Mouse (Mus musculus): Measurements from ENCODE around the gene Stx8. TPM values are rescaled to one million over a fixed set of nuclear protein-coding genes. Genes with fewer than 3 reads are reported as not detected.
A peak's percentile ranks its signal among the peaks of the same experiment; 100 is the strongest.

Gene Stx8
- polyA plus RNA-seq, 1 experiment from 2014 or later = 59.2 TPM

DNA sequence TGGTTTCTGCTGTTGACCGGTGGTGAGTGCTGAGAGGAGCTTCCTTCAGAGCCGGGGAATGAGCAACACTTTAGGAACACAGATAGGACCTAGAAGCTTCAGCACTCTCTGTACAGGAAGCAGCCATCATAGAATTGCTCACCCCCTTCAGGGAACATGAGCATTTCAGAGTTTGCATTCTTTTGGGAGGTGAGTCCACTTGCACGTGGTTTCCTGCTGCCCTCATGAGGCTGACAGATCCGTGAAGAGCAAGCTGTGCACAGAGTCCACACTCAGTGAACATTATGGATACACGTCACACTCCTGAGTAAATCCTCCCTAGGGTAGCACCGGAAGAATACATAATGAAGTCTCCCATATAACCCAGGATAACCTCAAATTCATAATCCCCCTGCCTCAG lies 229.2 kb downstream of the Stx8 start:
- no peaks in the 10 kb centered on the region for H3K27me3 ChIP-seq
- no peak overlapping the region for H3K4me3 ChIP-seq
- H3K9me3 ChIP-seq = no peaks in the 10 kb centered on the region
- H3K36me3 ChIP-seq = no peaks in the 10 kb centered on the region
- no peak overlapping the region for H3K4me2 ChIP-seq (replicated peaks)
- no peak overlapping the region for H3K9ac ChIP-seq
- H3K4me1 ChIP-seq = peaks cover 28% of the 10 kb centered on the region
- no peak for ATAC-seq (ENCODE audit: insufficient number of reproducible peaks, insufficient read depth, low FRiP score, low TSS enrichment)
- H3K27ac ChIP-seq = peak overlapping the region; percentile 57; the same call in 1 of the 2 replicates
- 60% methylated on average over 6 of the region's 6 CpGs for WGBS

DNA sequence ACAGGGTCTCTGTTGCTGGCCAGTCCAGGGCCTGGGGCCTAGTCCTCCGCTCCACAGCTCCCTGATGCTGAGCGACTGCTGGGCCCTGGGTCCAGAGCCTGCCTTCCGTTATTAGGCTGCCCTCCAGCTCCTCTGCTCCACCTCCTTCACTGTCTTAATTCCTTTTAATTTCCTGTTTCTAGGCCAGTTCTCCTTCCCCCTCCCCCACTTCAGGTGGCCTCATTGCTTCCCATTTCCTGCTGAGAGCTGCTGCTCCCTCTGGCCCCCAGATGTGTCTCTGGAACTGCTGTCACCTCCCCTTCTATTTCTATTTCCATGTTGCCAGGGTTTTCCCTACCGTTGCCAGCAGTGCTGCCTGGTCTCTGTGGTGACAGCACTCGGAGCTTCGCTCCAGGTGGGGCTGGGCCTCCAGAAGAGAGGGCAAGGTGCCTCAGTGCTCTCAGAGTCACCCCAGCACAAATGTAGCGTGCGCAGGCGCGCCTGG lies 229.7 kb downstream of the Stx8 start:
- no peaks in the 10 kb centered on the region for H3K9me3 ChIP-seq
- H3K36me3 ChIP-seq = no peaks in the 10 kb centered on the region
- H3K9ac ChIP-seq = no peak overlapping the region
- ATAC-seq (ENCODE audit: insufficient number of reproducible peaks, insufficient read depth, low FRiP score, low TSS enrichment) = no peak
- no peak overlapping the region for H3K4me2 ChIP-seq (replicated peaks)
- WGBS = 40% methylated on average over 10 of the region's 10 CpGs
- no peaks in the 10 kb centered on the region for H3K27me3 ChIP-seq
- H3K27ac ChIP-seq = peak overlapping the region; percentile 57; the same call in 1 of the 2 replicates
- peaks cover 34% of the 10 kb centered on the region for H3K4me1 ChIP-seq
- H3K4me3 ChIP-seq = no peak overlapping the region

DNA sequence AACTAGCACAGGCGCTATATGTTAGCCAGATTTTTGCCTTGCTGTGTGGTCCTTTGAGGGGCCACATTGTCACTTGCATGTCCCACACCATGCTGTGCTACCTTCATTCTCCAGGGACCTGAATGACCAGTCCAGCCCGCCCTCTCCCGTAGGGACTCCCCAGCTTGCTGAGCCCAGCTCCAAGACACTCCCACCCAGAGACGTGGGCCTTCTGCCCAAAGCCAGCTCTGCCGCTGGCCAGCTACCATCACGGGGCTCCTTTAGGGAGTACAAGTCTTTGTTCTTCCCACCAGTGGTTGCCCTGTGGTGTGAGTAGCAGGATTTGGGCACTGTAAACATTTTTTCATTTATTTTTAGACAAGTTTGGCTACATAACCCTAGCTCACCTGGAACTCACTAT lies 230.6 kb downstream of the Stx8 start:
- Histone ChIP-seq H3K4me1 (peaks cover 35% of the 10 kb centered on the region), H3K4me3 (no peak overlapping the region), H3K9ac (no peak overlapping the region), H3K36me3 (no peaks in the 10 kb centered on the region), H3K27ac (no peak overlapping the region), H3K27me3 (no peaks in the 10 kb centered on the region), H3K9me3 (no peaks in the 10 kb centered on the region), H3K4me2 (replicated peaks) (no peak overlapping the region)
- WGBS = 65% methylated on average over 6 of the region's 6 CpGs
- ATAC-seq (ENCODE audit: insufficient number of reproducible peaks, insufficient read depth, low FRiP score, low TSS enrichment) = no peak

DNA sequence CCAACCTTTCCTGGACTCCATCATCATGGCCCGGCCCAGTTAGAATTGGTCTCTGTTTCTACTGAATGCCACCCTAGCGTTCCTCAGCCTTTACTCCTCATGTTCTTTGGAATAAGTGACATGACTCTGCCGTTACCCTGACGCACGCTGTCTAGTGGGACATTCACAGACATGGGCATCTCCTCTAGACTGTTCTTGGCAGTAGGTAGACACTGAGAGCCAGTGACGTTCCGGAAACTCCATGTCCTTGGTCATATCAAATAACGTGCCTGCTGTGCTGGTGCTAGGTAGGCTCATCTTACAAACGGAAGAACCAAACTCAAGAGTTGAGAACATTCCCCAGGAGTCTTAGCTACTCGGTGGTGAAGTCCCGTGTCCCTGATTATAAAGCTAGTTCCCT lies 231.5 kb downstream of the Stx8 start:
- no peak overlapping the region for H3K27ac ChIP-seq
- no peak overlapping the region for H3K4me2 ChIP-seq (replicated peaks)
- no peak for ATAC-seq (ENCODE audit: insufficient number of reproducible peaks, insufficient read depth, low FRiP score, low TSS enrichment)
- H3K4me3 ChIP-seq = no peak overlapping the region
- no peaks in the 10 kb centered on the region for H3K9me3 ChIP-seq
- no peak overlapping the region; the same call in 1 of the 2 replicates for H3K9ac ChIP-seq
- H3K27me3 ChIP-seq = no peaks in the 10 kb centered on the region
- H3K36me3 ChIP-seq = no peaks in the 10 kb centered on the region
- peaks cover 35% of the 10 kb centered on the region for H3K4me1 ChIP-seq
- 68% methylated on average over 11 of the region's 11 CpGs for WGBS

DNA sequence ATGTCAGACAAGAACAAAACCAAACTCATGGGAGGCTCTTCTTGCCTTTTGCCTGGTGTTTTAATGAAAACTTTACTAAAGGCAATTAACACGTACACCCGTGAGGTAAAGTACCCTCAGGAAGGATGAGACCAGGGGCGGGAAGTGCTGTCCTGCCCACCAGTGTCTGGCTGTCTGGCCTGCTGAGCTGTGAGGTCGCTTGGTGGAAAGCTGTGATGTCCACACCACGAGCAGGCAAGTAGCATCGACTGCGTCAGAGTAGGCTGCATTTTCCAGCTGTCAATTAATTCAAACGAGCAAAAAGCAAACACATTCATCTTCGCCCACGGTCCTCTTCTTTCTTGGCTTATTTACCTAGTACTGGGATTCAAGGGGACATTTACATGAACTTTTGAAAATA lies 232.7 kb downstream of the Stx8 start:
- 64% methylated on average over 10 of the region's 10 CpGs for WGBS

DNA sequence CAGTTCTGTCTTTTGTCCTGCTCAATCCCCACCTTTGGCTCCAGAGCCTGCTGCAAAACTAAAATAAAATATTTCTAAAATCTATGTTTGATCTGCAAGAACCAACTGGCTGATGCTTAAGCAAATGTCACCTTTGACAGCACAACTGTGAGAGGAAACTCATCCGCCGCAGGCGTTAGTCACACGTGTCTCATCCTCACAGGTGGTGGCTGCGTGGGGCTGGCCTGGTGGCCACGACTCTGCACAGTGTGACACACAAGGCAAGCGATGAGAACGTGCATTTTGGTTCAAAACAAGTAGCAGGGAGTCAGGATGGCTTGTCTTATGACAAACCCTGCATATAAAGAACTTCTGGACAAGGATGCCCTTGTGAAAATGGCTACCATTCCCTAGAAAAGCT lies 233.1 kb downstream of the Stx8 start:
- Histone ChIP-seq H3K4me3 (no peak overlapping the region), H3K27ac (no peak overlapping the region), H3K36me3 (no peaks in the 10 kb centered on the region), H3K4me1 (peaks cover 35% of the 10 kb centered on the region), H3K9ac (no peak overlapping the region), H3K27me3 (no peaks in the 10 kb centered on the region), H3K4me2 (replicated peaks) (no peak overlapping the region), H3K9me3 (no peaks in the 10 kb centered on the region)
- WGBS = 75% methylated on average over 8 of the region's 8 CpGs
- ATAC-seq (ENCODE audit: insufficient number of reproducible peaks, insufficient read depth, low FRiP score, low TSS enrichment) = no peak

More for the DNA sequence above, 232.7 kb downstream of the Stx8 start:
- Histone ChIP-seq H3K9me3 (no peaks in the 10 kb centered on the region), H3K4me2 (replicated peaks) (no peak overlapping the region), H3K9ac (no peak overlapping the region), H3K27me3 (no peaks in the 10 kb centered on the region), H3K4me1 (peaks cover 35% of the 10 kb centered on the region), H3K36me3 (no peaks in the 10 kb centered on the region), H3K4me3 (no peak overlapping the region), H3K27ac (no peak overlapping the region)
- ATAC-seq (ENCODE audit: insufficient number of reproducible peaks, insufficient read depth, low FRiP score, low TSS enrichment) = no peak

DNA sequence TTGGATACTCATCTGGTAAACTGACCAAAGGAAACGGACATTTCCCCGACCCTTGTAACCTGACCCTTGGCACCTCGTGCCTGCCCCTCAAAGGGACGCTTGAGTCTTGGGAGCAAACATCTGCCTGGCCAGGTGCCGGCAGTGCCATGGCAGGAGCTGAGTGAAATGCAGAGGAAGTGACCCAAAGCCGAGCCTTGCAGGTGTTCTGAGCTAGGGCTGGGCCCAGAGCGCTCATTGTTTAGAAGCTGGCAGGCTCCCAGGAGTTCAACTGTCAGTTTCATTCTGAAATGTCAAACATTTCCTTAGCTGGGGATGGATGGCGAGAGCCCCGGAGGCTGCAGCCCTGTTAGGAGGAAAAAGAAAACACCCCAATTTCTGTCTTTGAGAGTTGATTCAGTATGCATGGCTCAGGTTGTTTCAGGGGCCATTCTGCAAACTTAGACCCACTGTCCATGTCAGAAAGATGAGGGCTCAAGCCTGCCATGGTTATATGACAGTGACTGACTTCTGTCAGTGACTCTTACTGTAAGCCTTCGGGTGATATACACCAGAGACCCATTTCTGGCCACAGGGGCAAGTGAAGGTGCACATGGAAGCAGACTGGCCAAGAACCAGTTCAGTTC lies 233.9 kb downstream of the Stx8 start:
- ATAC-seq (ENCODE audit: insufficient number of reproducible peaks, insufficient read depth, low FRiP score, low TSS enrichment) = no peak
- H3K4me2 ChIP-seq (replicated peaks) = no peak overlapping the region
- H3K36me3 ChIP-seq = no peaks in the 10 kb centered on the region
- 23% methylated on average over 10 of the region's 10 CpGs for WGBS
- H3K4me1 ChIP-seq = peaks cover 30% of the 10 kb centered on the region
- no peak overlapping the region for H3K27ac ChIP-seq
- no peaks in the 10 kb centered on the region for H3K9me3 ChIP-seq
- H3K4me3 ChIP-seq = no peak overlapping the region
- H3K9ac ChIP-seq = no peak overlapping the region; the same call in 1 of the 2 replicates
- H3K27me3 ChIP-seq = no peaks in the 10 kb centered on the region

DNA sequence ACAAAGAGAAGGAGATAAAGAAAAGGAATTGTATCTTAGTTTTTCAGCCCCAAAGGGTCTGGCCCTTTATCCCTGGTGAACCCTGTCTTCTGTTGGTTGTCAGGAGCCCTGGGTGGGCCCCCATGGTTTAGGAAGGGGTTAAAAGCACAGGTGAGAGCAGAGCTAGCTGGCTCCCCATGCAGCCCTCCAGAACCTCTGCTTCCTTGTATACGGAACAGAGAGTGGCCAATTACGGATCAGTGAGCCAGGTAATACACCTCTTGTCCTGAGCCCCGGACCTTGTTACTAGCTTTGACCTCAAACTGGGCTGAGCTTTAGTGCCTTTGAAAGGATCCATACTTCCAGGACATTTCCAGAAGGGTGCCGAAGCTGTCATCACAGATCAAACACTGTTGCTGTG lies 234.5 kb downstream of the Stx8 start:
- Histone ChIP-seq H3K4me3 (no peak overlapping the region), H3K9ac (no peak overlapping the region), H3K4me1 (peaks cover 24% of the 10 kb centered on the region), H3K27me3 (no peaks in the 10 kb centered on the region), H3K27ac (no peak overlapping the region), H3K36me3 (no peaks in the 10 kb centered on the region), H3K4me2 (replicated peaks) (no peak overlapping the region), H3K9me3 (no peaks in the 10 kb centered on the region)
- no peak for ATAC-seq (ENCODE audit: insufficient number of reproducible peaks, insufficient read depth, low FRiP score, low TSS enrichment)
- WGBS = 86% methylated on average over 4 of the region's 4 CpGs

DNA sequence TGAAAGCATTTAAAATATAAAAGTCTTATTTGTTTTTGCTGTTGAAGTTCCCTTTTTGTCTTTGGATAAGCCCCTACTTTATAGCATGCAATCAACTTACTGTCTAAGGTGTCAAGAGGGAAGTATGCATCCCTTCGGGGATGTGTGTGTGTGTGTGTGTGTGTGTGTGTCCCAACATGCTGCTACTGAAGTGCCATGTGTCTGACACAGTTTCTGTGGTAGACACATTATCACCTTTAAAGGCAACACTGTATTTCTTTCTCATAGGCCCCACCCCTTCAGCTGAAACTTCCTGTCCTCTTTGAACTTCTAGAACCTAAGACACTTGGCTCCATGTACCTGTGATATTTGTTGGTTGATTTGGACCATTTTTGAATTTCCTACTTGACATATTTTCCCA lies 235.1 kb downstream of the Stx8 start:
- no peak overlapping the region for H3K4me3 ChIP-seq
- 84% methylated on average over 1 of the region's 1 CpGs for WGBS
- no peaks in the 10 kb centered on the region for H3K27me3 ChIP-seq
- H3K9ac ChIP-seq = no peak overlapping the region
- H3K9me3 ChIP-seq = no peaks in the 10 kb centered on the region
- no peaks in the 10 kb centered on the region for H3K36me3 ChIP-seq
- peaks cover 19% of the 10 kb centered on the region for H3K4me1 ChIP-seq
- ATAC-seq (ENCODE audit: insufficient number of reproducible peaks, insufficient read depth, low FRiP score, low TSS enrichment) = no peak
- H3K4me2 ChIP-seq (replicated peaks) = no peak overlapping the region
- no peak overlapping the region for H3K27ac ChIP-seq

DNA sequence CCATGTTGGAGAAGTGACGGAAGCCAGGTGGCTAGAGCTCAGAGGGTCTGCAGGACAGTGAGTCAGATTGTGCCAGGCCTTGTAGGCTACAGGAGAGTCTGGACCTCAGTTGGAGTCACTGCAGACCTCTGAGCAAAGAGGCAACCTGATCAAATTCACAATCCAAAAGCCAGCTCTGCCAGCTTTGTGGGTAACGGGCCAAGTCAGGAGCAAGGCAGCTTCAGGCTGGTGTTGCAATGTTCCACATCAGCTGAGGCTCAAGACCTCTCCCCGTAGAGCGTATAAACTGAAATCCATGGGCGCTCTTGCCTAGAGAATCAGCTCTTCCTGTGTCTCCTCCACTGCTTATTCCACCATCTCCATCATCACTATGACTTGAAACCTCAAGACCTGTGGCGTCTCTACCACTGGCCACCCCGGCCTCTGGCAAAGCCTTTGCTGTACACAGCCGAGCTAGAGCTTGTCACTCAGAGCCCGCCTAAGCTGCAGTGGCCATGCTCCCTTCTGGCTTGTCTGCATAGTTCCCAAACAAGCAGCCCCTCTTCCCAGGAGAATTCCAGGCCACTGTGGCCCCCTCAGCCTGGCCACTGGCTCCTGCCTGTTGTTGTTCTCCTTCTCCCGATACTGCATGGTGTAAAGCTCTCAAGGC lies 235.9 kb downstream of the Stx8 start:
- 84% methylated on average over 10 of the region's 10 CpGs for WGBS
- H3K4me1 ChIP-seq = peaks cover 17% of the 10 kb centered on the region
- no peak for ATAC-seq (ENCODE audit: insufficient number of reproducible peaks, insufficient read depth, low FRiP score, low TSS enrichment)
- no peak overlapping the region for H3K9ac ChIP-seq
- H3K9me3 ChIP-seq = no peaks in the 10 kb centered on the region
- no peaks in the 10 kb centered on the region for H3K27me3 ChIP-seq
- H3K4me2 ChIP-seq (replicated peaks) = no peak overlapping the region
- H3K36me3 ChIP-seq = no peaks in the 10 kb centered on the region
- no peak overlapping the region for H3K4me3 ChIP-seq
- H3K27ac ChIP-seq = no peak overlapping the region

DNA sequence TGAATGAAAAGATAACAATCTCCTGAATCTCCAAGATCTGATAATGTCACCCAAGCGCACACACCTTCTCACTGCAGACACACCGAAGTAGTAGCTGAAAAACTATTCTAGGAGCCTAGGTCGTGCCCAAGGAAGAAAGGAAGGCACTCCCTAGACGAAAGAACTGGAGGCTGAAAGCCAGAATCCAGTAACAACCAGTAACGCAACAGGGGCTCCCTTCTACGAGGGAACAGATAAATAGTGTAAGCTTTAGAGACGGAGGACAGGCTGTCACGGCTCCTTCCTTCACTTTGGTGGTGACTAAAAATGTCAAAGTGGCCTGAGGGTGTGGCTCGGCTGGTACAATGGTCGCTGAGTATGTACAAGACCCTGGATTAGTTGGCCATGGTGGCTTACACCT lies 236.6 kb downstream of the Stx8 start:
- H3K4me2 ChIP-seq (replicated peaks) = no peak overlapping the region
- H3K36me3 ChIP-seq = no peaks in the 10 kb centered on the region
- H3K4me1 ChIP-seq = peaks cover 13% of the 10 kb centered on the region
- H3K27ac ChIP-seq = no peak overlapping the region
- WGBS = 53% methylated on average over 10 of the region's 10 CpGs
- no peaks in the 10 kb centered on the region for H3K9me3 ChIP-seq
- no peak overlapping the region for H3K9ac ChIP-seq
- no peak overlapping the region for H3K4me3 ChIP-seq
- H3K27me3 ChIP-seq = no peaks in the 10 kb centered on the region
- no peak for ATAC-seq (ENCODE audit: insufficient number of reproducible peaks, insufficient read depth, low FRiP score, low TSS enrichment)

DNA sequence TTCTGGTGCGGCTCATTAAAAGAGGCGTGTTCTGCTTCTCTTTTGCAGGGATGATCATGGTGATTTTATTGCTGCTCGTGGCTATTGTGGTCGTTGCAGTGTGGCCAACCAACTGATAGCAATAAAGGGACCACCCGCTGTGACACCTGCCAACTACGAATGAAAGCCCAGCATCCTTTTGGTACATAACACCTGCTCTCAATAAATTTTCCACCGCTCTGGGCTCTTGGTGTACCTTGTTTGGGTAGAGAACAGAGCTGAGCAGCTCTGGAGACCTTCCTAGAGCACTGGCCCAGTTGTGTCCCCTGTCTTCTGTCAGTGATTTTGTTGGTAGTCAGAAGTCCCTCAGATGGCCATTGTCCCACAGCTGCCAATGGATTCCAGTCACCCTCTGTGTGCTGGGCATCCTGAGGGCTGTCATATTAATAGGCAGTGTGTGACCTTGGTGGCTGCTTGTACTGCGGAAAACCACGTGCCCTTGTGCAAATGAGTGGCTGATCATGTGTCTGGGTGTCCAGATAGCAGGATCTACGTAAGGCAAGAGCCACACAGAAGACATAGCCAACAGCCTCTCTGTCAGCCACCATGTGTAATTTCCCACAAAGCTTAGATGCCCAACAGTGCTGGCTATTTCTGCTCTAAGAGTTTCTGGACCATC lies 237.8 kb downstream of the Stx8 start:
- 76% methylated on average over 10 of the region's 10 CpGs for WGBS
- Histone ChIP-seq H3K4me1 (peaks cover 13% of the 10 kb centered on the region), H3K27ac (no peak overlapping the region)

More for the DNA sequence above, 237.8 kb downstream of the Stx8 start:
- Histone ChIP-seq H3K4me3 (no peak overlapping the region), H3K9me3 (no peaks in the 10 kb centered on the region), H3K27me3 (no peaks in the 10 kb centered on the region), H3K4me2 (replicated peaks) (no peak overlapping the region), H3K36me3 (no peaks in the 10 kb centered on the region), H3K9ac (no peak overlapping the region)
- no peak for ATAC-seq (ENCODE audit: insufficient number of reproducible peaks, insufficient read depth, low FRiP score, low TSS enrichment)
